Comparison of ENCODE assay signal across 8 mouse cellular contexts in genomic region chr7:129592132-129592745, GRCm38 (mm10). TPM values are rescaled to one million over a fixed set of nuclear protein-coding genes. Genes with fewer than 3 reads are reported as not detected.
DNase-seq lines count a peak whose midpoint lies in the region; ATAC-seq and TF ChIP-seq lines count a peak whose summit lies in the region.

No protein-coding gene starts in this region.

- H3K9me3 ChIP-seq in midbrain, embryonic 14.5 days (ENCODE audit: control insufficient read depth, low read length): no peaks in the 10 kb centered on the region

- H3K4me1 ChIP-seq in midbrain, embryonic 14.5 days (ENCODE audit: control insufficient read depth, insufficient read depth, low read length): peaks cover 14% of the 10 kb centered on the region

- under 1% methylated on average over 13 of the region's 13 CpGs for WGBS in midbrain, embryonic 14.5 days

- peak; percentile 19; the same call in 1 of the 2 replicates for ATAC-seq in common myeloid progenitor, adult 5-6 weeks (replicated peaks; ENCODE audit: low read depth, poor library complexity, severe bottlenecking)
- no peak for ATAC-seq in midbrain, embryonic 14.5 days (ENCODE audit: low FRiP score, low TSS enrichment)

- H3K4me2 ChIP-seq in midbrain, embryonic 14.5 days (ENCODE audit: low read length): peak overlapping the region; percentile 77

- H3K4me3 ChIP-seq in left cerebral cortex, adult 2 months: peak overlapping the region; percentile 85
- peak overlapping the region; percentile 74 for H3K4me3 ChIP-seq in midbrain, embryonic 14.5 days (replicated peaks; ENCODE audit: low read depth, low read length)

- H3K36me3 ChIP-seq in midbrain, embryonic 14.5 days (ENCODE audit: control insufficient read depth, insufficient read depth, low read length): peaks cover 6% of the 10 kb centered on the region; the same call in 1 of the 2 replicates

- intact Hi-C loops in left cerebral cortex, adult 2 months (cut with DNase I): no loop called here
- intact Hi-C loops in left cerebral cortex, postnatal 36 days (cut with DNase I): loop anchor here (10.0 kb wide), 2 partner anchors 727 to 807 kb away; no protein-coding TSS in a partner anchor

- peak overlapping the region; percentile 84 for H3K9ac ChIP-seq in midbrain, embryonic 14.5 days (replicated peaks; ENCODE audit: low read length)

- no peak for TF ChIP-seq CTCF in left cerebral cortex, adult 2 months (IDR thresholded peaks at IDR 0.05)

- H3K27me3 ChIP-seq in midbrain, embryonic 14.5 days (ENCODE audit: control insufficient read depth, insufficient read depth, low read length): no peaks in the 10 kb centered on the region

- peak overlapping the region; percentile 96 for H3K27ac ChIP-seq in left cerebral cortex, adult 2 months
- peak overlapping the region; percentile 92 for H3K27ac ChIP-seq in midbrain, embryonic 14.5 days (replicated peaks; ENCODE audit: low read depth, low read length)

- no peak for DNase-seq in left cerebral cortex, adult 2 months (ENCODE audit: extremely low spot score in 1 of 2, low spot score in 2 of 2)
- DNase-seq in left cerebral cortex, postnatal 36 days (ENCODE audit: low spot score in 2 of 2): no peak
- peak; percentile 8 for DNase-seq in hindlimb bud, embryonic 11.5 days (ENCODE audit: extremely low spot score, low read depth, low spot score)
- DNase-seq in midbrain, embryonic 14.5 days: no peak
- no peak for DNase-seq in frontal cortex, postnatal 25 days (ENCODE audit: low spot score in 2 of 2)
- no peak for DNase-seq in right cerebral cortex, postnatal 10 days (ENCODE audit: low spot score in 2 of 2)
- DNase-seq in cerebellum, adult 9-10 months: no peak

RNA-seq across cellular contexts. Expression of gene Wdr11, which starts 0.6 kb away (rescaled TPM):
- total RNA-seq in left cerebral cortex, adult 2 months (2021): 10 to 100 TPM; 39.1 to 39.6 TPM
- total RNA-seq in left cerebral cortex, postnatal 36 days (2021): 10 to 100 TPM; 41.0 to 41.5 TPM
- 37.5 and 44.6 TPM in 2 replicates for total RNA-seq in common myeloid progenitor, adult 5-6 weeks (2017)
- polyA plus RNA-seq in midbrain, embryonic 14.5 days (2014; fragmentation: Nextera tagmentation; extraction: Ambion mirVana): 29.4 and 41.3 TPM in 2 replicates
